9 mouse cellular contexts compared by ENCODE assay signal in genomic region chr5:114467430-114467829, GRCm38 (mm10). TPM values are rescaled to one million over a fixed set of nuclear protein-coding genes. Genes with fewer than 3 reads are reported as not detected.
DNase-seq lines count a peak whose midpoint lies in the region; ATAC-seq lines count a peak whose summit lies in the region.
"Had no signal": no experiment of that assay in that cellular context is flagged by ENCODE, and none has a peak within 500 bp of the region (broad histone marks: within the 10 kb centered on the region; RNA-seq: fewer than 3 reads in every experiment).

No protein-coding gene starts in this region.

- no peaks in the 10 kb centered on the region for H3K36me3 ChIP-seq in hindbrain, embryonic 15.5 days

- no peaks in the 10 kb centered on the region for H3K27me3 ChIP-seq in hindbrain, embryonic 15.5 days

- H3K27ac ChIP-seq in hindbrain, embryonic 15.5 days (replicated peaks) = peak overlapping the region; percentile 81

- H3K4me1 ChIP-seq in hindbrain, embryonic 15.5 days (replicated peaks) = peaks cover 33% of the 10 kb centered on the region

- ATAC-seq in hindbrain, embryonic 15.5 days (ENCODE audit: low FRiP score, low read depth) = peak; percentile 79
- ATAC-seq: Patski had no signal

- H3K4me2 ChIP-seq in hindbrain, embryonic 15.5 days = peak overlapping the region; percentile 51

- peak overlapping the region; percentile 17 for H3K4me3 ChIP-seq in hindbrain, embryonic 15.5 days

- H3K9me3 ChIP-seq in hindbrain, embryonic 15.5 days = no peaks in the 10 kb centered on the region

- peak; percentile 52 for DNase-seq in ES-CJ7 (ENCODE audit: low read depth, low spot score)
- peak; percentile 89 for DNase-seq in brain, adult 2 months (ENCODE audit: low read depth, low spot score)
- DNase-seq in gastrocnemius, adult 18-20 months (ENCODE audit: low spot score) = peak; percentile 20
- peak; percentile 47 for DNase-seq in left cerebral cortex, adult 11 months (ENCODE audit: low spot score)
- peak; percentile 59 for DNase-seq in lung, postnatal 14 days
- peak; percentile 32 to 38 for DNase-seq in right cerebral cortex, adult 2 months (ENCODE audit: low spot score in 2 of 2)
- DNase-seq in T-cell, adult 2 months (ENCODE audit: low spot score) = no peak

- H3K9ac ChIP-seq in hindbrain, embryonic 15.5 days = peak overlapping the region; percentile 35; the same call in 1 of the 2 replicates

- WGBS in hindbrain, embryonic 15.5 days = under 1% methylated on average over 12 of the region's 13 CpGs

RNA-seq across cellular contexts. Expression of gene Mvk, which starts 23.4 kb away (rescaled TPM):
- 1 to 10 TPM; 8.4 to 9.4 TPM for total RNA-seq in gastrocnemius, adult 18-20 months (2021)
- polyA plus RNA-seq in hindbrain, embryonic 15.5 days (2015; fragmentation: Nextera tagmentation; extraction: Ambion mirVana) = 74.6 and 78.0 TPM in 2 replicates

RNA-seq across cellular contexts. Expression of gene Mmab, which starts 23.6 kb away (rescaled TPM):
- 10 to 100 TPM; 19.2 to 19.4 TPM for total RNA-seq in gastrocnemius, adult 18-20 months (2021)
- 34.2 and 36.3 TPM in 2 replicates for polyA plus RNA-seq in hindbrain, embryonic 15.5 days (2015; fragmentation: Nextera tagmentation; extraction: Ambion mirVana)
